Mouse (Mus musculus) gastrocnemius, adult 18-20 months (tissue): Measurements from ENCODE around the gene Mill1. TPM values are rescaled to one million over a fixed set of nuclear protein-coding genes. Genes with fewer than 3 reads are reported as not detected.
"Not testable (repeated sequence)": the region's sequence is repeated elsewhere in the genome, so short reads cannot be mapped to it uniquely, and the experiment has no call there.

ENCODE experiments used
- DNase-seq: peaks from one replicate; pipeline ENCODE4 v3.0.0; 2021; ENCODE audit warnings: low spot score
- long read RNA-seq, 2 experiments: library from polyadenylated mRNA; stranded (forward); transcript quantifications; one replicate each; pipeline ENCODE4 v2.0.0; 2021
- total RNA-seq, 2 experiments: library from RNA; stranded (reverse); gene quantifications; 2 replicates each; pipeline ENCODE4 v1.2.3; 2021

Gene Mill1
- total RNA-seq, result not detected
- long read RNA-seq, experiment 1, result 0 reads
- long read RNA-seq, experiment 2, result 0 reads

- DNase-seq, result no peak
These were observed at the start of gene Mill1 for GRCm38 (mm10) chr7:18245047-18245446. Mill1 (plus strand) TSS chr7:18245347.

GRCm38 (mm10) chr7:18210938-18211337, 34.2 kb upstream of the Mill1 start:
- DNase-seq, result no peak

DNA sequence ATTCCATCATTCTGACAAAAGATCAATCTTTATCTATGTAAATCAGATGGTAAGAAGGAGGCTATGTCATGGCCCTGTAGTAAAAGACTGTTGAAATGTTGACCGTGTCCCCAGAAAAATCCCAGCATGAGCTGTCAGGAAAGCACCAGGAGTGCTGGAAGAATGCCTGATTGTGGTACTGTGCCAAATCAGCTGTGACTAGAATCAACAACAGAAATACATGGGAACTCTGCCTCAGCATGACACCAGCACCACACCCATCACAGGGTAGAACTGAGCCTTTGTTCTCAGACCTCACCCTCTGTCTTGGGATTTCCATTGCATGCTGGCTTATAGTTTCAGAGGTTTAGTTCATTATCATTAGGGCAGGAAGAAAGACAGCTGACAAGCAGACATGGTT, 30.4 kb upstream of the Mill1 start:
- DNase-seq, result no peak

DNA sequence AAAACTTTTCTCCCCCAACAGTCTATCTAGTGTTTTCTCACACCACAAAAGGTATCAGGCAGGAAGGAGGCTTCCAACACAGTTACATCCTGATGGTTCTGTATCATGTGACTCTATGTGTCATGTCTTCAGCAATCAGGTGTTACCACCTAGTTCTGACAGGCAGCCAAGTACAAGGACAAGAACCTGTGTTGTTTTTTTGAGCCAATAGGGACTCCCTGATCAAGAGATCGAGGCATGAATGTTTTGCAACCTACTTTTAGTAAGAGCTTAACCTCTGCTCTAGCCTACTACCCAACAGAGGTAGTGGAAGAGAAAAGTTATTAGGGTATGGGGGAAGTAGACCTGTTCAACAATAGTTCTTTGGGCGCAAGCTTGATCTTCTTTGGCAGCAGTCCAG, 6.6 kb upstream of the Mill1 start:
- no peak for DNase-seq

DNA sequence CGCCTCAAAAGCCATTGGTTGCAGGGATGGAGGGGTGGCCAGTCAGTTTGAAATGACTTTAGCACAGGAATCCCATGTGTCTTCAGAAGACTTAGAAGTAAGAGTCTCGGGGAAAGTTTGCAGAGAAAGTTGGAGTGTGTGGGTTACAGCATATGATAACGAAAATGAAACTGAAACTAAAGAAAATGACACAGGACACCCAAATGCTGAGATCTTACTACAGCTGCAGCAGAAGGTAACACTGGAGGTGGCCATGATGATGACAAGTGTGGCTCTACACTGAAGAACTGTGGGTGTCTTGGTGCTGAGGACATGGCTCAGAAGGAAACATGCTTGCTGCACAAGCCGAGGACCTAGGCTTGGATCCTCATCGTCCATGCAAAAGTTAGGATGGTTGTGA, 3.9 kb upstream of the Mill1 start:
- DNase-seq, result no peak

- not testable (repeated sequence) for DNase-seq
These were observed 1.1 kb upstream of the Mill1 start for GRCm38 (mm10) chr7:18243959-18244573.

DNA sequence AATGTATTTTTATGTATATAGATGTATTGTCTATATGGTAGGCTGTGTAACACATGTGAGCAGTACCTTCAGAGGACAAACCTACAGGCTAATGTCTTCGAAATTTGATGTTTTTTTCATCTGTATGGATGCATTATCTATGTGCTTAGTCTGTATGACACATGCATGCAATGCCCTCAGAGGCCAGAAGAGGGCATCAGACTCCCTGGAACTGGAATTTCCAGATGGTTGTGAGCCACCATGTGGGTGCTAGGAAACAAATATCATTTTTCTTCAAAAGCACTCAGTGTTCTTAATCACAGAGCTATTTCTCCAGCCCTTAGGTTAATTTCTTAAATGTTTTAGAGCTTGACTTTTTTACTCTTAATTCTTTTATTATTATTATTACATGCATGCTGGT, 15.1 kb downstream of the Mill1 start:
- no peak for DNase-seq

- no peak for DNase-seq
These were observed 19.9 kb downstream of the Mill1 start for GRCm38 (mm10) chr7:18265089-18265488.

Other genes starting within 250 kb of the Mill1 start
- gene Ceacam13, start 235.5 kb upstream of the Mill1 start, total RNA-seq, result not detected
- not detected for gene Ceacam12, start 179.4 kb upstream of the Mill1 start, total RNA-seq
- gene Igfl3, start 68.9 kb upstream of the Mill1 start, total RNA-seq, result not detected
- not detected for gene Psg18, start 109.7 kb downstream of the Mill1 start, total RNA-seq
- gene Psg28, start 186.7 kb downstream of the Mill1 start, total RNA-seq, result not detected
- not detected for gene Psg26, start 238.8 kb downstream of the Mill1 start, total RNA-seq